Mouse (Mus musculus): ENCODE results near the gene Pkmyt1.

The Pkmyt1 gene

DNA sequence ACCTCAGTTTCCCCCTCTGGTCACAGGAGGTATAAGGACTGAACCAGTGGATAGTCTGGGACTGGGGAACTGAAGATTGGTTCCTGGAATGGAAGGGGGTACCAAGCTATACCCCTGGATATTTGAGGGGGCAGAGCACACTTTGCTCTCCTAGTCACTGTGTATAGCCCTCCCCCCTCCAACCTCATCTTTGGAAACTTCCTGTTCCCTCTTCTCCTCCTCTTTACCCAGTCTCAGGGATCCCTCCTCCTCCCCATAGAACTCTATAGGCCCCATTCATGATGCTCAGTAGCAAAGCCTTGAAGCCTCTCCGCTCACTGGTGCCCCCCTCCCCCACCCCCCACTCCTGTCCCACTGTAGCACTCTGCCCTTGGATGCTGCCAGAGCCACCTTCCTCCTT lies 6.7 kb upstream of the Pkmyt1 start:
- in situ Hi-C loops (cut with MboI, MseI): no loop called here

DNA sequence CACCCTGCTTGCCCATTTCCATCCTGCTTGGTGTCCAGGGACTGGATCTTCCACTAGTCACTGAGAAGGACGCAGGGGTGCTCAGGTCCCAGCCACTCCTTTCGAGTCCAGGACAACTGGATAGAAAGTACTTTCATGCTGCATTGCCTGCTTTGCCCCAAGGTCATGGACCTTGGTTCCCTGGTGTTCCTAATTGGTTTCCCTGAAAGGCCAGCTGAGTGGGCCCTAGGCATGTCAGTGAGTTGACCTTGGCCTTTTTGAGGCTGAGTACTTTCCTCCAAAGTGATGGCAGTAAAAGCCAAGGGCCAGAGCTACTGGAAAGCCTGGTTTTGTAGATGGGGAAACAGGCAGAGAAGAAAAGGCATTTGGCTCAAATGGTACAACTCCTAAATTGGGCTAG lies 4.2 kb upstream of the Pkmyt1 start:
- in situ Hi-C loops (cut with MboI, MseI): no loop called here

DNA sequence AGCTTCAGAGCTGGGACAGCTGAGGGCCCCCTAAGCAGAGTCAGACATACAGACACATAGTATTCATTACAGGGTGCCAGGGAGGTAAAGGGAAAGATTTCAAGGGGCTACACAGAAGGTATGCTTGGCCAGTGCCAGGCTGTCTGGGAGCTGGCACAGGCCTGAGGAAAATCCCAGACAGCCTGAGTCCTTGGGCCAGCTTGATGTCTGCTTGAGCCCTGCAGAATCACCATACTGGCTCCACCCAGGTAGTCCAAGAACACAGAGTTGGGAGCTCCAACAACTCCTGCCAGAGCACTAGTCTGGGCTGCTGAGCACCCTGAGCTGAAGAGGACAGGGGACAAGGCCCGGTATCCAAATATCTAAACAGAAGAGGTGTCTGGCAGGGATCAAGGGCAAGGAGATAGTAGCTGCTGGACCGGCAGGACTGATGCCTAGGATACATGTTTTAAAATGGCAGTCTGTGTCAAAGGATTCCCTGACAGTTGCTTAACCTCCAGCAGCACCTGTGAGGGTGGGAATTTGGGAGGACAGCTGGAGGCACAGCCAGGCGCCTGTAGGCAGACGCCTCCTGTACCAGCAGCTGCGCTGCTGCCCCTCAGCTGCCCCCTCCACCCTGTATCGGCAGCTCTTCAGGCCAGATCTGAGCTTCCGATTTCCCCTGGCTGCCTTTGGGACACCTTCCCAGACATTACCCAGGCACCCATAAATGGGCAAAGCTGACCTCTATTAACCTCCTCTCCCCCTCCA lies 3.6 kb upstream of the Pkmyt1 start, which contains the start of gene 1520401A03Rik:
1520401A03Rik (minus strand) TSS at position 408 of the 750 bp plus-strand sequence.
- in situ Hi-C loops (cut with MboI, MseI): no loop called here

DNA sequence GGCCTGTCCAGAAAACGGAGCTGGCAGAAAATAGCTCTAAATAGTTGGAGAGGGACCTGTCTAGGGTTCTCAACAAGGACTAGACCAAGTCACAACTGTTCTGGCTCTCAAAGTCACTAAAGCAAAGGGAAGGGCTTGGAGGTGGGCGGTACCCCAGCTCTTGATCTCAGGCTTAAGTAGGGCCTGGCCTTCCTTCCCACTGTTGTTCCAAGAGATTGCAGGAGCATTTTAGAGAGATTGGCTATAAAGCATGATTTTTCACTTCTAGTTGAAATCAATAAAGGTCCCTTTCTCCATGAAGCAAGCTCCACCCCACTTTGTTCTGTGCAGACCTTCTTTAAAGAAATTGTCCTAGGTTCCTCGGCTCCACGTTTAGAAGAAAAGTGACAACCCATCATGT lies 659 bp upstream of the Pkmyt1 start:
- in situ Hi-C loops (cut with MboI, MseI): no loop called here

DNA sequence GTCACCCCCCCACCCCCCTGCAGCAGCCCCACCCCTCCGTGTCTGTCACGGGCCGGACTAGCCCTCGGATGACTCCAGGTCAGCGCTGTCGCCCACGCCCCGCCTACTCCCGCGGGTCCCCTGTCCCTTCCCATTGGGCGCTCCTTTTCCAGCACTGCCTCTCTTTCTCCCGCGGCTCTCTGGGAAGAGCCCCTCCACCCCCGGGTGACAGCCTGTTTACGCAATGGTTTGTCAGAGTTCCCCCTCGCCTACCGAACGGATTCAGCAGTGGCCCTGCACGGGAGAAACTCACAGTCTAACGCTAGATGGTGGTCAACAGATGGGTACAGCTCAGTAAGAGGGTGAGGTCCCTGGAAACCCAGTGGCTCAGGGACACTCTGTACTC lies 614 bp downstream of the Pkmyt1 start:
- in situ Hi-C loops (cut with MboI, MseI): no loop called here

DNA sequence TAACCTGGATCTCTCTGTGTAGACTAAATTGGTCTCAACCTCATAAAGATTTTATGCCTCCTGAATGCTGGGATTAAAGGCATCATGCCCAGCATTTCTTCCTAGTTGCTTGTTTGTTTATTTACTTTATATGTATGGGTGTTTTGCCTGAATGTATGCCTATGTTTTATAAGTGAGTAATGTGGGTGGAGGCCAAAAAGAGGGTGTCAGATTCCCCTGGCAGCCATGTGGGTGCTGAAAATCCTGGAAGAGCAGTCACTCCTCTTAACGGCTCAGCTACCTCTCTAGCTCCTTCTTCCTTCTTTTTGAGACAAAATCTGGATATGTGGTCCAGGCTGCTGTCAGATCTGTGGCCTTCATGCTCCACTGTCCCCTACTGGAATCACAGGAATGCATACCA lies 4.3 kb downstream of the Pkmyt1 start:
- in situ Hi-C loops (cut with MboI, MseI): no loop called here

DNA sequence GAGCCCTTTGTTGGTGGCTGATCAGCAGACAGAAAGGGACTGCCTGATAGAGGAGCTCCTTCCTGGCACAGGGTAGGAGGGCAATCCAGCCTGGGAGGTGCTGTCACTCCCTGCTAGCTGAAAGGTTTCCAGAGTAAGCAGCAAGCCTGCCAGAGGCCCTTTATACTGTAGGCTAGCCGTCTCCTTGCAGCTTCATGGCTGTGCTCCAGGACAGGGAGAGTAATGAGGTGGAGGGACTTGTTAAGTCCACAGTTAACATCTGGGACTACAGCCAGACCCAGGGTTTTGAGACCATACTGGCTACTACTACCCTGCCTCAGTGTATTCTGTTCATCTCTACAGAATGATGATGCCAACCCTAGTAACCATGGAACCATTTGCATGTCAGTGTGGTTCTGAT lies 8.2 kb downstream of the Pkmyt1 start:
- in situ Hi-C loops (cut with MboI, MseI): no loop called here

DNA sequence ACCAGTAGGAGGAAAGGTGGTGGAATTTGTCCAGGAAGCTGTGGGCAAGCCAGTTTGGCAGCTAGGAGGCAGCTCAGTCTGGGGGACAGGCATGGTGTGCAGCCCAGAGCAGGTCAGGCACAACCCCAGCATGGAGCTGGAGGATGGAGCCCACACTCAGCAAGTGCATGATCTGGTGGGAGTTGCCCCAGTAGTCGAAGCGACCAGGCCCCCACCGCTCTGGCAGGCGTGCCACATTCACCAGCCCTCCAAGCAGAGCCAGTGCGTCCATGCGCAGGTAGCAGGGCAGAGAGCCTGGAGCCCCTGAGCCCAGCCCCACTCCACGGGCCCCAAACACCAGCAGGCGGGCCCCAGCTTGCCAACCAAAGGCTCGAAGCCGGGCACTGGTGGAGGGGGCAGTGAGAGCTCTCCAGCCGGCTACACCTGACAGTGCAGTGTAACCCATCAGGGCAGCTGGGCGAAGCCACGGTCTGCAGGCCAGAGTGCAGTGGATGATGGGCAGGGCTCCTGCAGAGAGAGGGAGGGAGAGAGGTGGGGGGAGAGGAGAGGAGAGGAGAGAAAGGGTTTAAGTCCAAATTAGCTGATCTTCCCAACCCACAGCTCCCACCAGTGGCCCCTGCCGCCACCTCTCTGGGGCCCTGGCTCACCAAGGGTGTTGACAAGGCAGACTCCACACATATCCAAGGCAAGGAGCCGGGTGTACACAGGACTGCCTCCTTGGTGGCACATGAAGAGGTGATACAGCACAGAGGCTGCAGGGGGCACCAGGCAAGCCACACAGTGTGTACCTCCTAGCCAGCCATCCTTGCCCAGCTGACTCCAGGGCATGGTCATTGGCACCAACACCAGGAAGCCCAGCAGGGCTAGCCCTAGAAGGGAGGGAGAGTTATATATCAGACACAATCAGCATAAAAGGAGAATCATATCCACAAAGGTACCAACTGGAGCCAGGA lies 11.6 kb downstream of the Pkmyt1 start:
- in situ Hi-C loops (cut with MboI, MseI): no loop called here

DNA sequence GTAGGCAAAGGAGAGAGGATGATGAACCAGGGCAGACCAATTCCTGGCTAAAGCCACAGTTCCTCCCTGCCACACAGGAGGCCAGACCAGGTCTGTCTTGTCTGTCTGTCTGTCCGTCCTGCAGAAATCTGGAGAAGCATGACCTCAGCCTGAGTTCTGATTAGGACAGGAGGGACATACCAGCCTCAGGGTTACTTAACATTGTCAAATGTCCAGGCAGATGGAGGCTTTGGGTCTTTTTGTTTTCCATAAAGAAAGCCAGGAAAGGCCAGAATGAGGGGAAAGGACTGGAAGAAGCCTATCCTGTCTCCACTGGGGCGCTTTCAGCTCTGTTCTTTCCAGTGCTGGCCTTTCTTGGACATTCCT lies 12.7 kb downstream of the Pkmyt1 start:
- in situ Hi-C loops (cut with MboI, MseI): no loop called here

DNA sequence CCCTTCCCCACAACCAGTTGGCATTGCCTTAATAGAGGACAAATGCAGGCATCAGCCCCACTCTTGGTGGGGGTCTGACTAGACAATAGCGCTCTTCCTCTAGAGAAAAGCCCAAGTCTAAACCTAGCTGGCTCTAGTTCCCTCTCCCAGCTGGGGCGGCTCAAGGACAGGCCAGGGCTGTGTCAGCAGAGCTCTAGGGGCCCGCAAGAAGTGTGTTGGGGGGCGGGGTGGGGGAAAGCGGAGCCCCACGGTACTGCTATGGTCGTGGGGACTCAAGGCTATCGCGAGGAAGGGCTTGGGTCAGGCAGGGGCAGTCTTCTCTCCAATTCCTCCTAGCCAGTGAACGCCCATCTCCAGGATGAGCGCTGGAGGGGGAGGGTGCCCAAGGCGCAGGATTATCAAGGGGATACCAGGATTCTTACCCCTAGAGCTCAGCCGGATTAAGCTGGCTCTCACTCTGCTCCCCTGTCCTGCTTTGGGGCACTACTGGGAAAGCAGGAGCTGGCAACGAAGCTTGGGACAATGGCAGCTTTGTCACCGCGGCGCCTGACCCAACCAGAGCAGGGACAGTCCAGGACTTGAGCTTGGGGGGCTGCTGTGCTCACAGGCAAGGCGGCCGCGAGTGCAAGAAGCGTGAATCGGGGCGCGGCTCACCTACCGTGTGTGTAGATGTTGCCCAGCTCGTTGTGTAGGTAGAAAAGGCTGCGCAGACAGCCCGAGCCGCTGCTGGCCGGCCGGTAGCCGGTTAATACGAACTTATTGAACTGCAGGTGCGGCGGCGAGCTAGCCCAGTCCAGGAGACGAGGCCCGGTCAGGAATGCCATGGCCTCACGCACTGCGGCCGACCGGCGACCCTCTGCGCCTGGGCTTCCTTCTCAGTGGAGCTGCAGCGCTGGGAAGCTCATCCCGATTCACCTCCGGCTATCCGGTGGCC lies 13.3 kb downstream of the Pkmyt1 start:
- in situ Hi-C loops (cut with MboI, MseI): no loop called here

DNA sequence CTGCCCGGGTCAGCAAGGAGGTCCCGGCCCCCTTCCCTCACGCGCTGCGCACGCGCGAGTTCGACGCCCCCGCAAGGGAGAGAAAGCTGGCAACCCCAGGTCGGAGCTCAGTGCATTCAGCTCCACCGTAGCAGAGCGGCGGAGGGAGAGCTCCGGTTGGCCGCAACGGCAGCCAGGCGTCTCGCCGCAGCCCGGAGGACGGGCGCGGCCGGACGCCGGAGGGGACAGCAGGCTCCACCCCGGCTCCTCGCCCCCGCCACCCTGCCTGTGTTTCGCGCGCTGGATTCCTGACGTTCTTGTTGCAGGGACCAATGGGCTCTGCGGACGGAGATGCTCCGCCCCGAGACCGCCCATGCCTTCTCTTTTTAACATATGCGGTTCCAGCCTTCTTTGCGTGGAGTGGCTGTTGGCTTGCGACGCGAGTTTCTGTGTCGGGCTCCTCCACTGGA lies 14.0 kb downstream of the Pkmyt1 start:
- in situ Hi-C loops (cut with MboI, MseI): no loop called here

DNA sequence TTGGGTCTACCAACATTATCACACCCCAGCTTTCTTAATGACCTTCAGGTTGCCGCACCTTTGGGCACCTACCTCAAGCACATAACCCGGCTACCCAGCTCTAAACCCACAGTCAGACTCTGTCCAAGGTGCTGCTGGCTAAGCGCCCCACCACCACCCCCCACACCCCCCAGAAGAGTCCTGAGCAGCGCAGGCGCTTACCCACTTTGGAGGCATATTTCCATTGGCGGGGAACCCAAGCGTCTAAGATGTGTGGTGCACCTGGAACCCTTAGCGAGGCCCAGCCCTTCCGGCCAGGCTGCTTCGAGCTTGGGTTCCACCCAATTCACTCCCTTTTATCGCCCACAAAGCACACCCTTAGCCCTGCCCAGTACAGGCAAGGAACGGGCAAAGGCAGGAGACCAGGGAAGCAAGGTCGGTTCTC lies 14.5 kb downstream of the Pkmyt1 start, which contains the start of gene Paqr4:
Paqr4 (minus strand) TSS at position 270 of the 424 bp plus-strand sequence.
- in situ Hi-C loops (cut with MboI, MseI): no loop called here

DNA sequence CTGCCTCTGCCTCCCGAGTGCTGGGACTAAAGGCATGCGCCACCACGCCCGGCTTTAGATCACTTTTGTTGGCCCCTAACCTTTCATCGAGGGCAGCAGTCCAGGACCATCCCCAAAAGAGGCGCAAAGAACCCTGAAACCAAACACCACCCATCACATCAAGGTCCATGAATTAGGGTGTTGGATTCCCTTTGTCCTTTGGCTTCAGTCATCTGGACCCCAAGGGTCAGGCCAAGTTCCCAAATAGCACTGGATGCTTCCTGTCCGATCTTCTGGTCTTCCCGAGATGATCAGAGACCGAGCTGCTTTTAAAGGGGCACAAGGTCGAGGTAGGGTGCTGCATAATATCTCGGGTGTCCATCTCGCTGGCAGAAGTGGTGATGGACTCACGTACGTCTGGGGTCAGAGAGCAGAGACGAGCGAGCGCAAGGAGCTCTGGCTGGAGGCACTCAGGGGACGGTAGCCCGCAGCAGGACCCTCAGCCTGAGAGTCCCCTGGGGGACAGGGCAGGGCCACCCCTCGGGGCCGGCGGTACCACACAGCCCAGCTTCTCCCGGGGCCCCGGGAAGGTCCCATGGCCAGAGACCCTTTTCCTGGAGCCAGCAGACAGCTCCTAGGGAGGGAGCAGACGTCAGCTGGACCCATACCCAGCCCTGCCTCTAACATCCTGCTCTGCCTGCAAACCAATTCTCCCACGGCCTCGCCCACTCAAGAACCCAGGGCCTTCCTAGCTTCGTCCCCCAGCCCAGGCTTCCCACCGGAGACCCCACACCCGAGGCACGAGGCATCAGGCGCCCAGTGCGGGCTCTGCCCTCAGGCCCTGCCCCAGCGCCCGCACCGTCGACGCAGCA lies 15.4 kb downstream of the Pkmyt1 start:
- in situ Hi-C loops (cut with MboI, MseI): no loop called here

DNA sequence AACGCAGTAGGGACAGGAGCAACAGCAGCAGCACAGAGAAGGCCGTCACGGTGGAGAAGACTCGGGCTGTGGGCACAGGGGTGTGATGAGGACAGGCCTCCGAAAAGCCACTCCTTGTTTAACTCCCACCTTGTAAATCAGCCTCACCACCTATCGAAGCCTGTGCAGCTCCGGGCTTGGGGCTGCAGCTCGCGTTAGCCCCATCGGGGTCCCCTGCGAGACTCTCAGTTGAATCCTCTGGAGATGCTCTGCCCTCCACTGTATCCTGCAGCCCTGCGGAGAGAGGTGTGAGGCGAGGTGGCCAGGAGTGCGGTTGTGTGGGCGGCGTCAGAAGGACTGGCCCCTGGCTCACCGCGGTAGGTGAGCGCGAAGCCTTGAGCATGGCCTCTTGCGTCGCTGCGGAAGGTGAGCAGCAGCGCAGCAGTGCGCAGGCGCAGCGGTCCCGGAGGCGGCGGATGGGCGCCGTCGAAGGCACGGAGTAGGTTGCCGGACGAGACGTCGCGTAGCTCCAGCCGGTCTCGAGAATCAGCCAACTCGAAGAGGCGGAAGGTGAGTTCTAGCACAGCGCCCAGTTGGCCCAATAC lies 16.2 kb downstream of the Pkmyt1 start:
- in situ Hi-C loops (cut with MboI, MseI): no loop called here

DNA sequence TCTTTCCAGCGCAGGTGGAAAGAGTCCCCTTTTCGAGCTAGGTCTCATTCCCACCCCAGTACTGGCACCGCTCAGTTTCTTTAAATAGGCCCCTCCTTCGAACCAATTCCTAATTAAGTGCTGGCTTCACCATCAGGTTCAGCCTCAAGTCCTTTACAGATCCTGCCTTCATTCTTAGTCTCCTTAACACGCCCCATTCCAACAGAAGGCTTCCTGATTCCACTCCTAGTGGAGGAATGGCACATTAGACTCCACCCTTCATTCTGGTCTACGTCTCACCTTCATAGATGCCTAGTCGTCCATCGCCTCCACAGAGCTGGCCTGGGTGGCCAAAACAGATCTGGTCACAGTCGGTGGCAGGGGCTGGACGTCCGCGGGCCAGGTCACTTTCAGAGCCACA lies 16.8 kb downstream of the Pkmyt1 start:
- in situ Hi-C loops (cut with MboI, MseI): no loop called here

DNA sequence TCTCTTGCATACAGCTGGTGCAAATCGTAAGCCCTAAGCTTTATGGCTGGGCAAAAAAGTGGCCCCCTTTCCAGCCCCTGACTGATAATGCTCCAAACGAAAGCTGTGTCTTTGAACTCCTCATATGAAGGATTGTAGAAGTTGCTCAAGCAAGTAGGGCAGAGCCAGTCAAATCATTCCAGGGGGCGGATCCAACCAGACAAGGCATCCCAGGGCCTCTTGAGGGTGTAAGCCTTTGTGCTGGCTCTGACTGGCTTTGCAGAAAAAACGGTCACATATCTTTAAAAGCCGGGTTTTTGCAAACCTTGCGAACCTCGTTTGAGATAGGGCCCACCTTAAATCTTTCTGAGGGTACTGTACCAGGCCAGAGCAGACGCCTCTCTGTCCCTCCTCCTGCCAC lies 17.9 kb downstream of the Pkmyt1 start:
- in situ Hi-C loops (cut with MboI, MseI): no loop called here

DNA sequence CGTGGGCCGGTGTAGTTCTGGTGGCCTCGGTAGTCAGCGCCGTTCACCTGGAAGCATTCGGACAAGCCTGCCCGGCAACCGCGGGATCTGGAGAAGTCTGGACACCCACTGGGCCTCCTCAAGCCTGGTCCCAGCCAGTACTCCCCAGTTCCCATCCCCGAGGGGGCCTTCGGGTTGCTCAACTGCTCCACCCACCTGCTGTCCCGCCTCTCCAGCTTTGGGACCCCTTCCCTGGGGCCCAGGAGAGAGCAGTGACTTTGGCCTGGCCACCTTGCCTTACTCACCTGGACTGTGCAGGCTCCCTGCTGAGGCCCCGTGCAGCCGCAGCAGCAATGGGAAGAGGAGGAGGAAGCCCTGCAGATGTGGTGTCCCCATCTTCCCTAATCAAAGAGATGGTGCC lies 18.5 kb downstream of the Pkmyt1 start:
- in situ Hi-C loops (cut with MboI, MseI): no loop called here

DNA sequence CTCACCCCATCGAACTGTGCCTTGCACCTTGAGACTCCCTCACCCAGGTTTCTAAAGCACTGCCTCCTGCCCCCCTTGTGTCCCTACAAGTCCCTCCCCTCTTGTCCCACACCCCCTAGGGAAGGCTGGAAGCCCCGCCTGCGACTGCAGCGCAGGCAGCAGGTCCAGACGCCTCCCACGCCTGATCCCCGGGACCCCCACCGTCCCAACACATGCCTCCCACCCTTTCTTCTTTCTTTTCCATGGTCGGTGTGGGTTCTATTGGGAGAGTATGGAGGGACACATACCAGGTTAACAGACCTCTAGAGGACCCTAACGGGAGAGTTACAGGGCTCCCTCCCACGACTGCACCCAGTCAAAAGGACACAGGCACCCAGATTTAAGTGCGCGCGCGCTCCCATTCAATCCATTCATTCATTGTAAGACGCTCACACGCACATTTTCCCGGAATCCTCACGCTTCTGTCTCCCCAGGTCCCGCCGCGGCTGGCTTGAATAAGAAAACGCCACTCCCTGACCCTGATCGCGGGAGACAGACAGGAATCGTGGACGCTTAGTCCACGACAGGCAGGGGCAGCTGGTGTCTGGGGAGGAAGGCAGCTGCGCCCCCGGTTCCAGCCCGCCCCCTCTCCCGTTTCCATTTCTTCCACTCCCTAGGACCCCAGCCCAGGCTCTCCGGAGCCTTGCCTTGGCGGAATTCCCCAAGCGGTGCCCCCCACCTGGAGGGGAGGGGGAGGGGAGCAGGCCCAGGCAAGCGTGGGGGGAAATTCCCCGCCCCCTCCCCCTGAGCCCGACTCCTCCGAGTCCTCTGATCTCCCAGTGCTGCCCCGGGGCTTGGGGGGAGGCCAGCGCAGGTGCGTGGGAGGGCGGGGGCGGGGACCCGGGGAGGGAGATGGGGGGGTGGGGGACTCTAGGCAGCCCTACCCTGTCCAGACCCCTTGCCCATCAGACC lies 19.4 kb downstream of the Pkmyt1 start, which contains the start of gene Kremen2:
Kremen2 (minus strand) TSS at position 533 of the 951 bp plus-strand sequence.
- in situ Hi-C loops (cut with MboI, MseI): no loop called here

DNA sequence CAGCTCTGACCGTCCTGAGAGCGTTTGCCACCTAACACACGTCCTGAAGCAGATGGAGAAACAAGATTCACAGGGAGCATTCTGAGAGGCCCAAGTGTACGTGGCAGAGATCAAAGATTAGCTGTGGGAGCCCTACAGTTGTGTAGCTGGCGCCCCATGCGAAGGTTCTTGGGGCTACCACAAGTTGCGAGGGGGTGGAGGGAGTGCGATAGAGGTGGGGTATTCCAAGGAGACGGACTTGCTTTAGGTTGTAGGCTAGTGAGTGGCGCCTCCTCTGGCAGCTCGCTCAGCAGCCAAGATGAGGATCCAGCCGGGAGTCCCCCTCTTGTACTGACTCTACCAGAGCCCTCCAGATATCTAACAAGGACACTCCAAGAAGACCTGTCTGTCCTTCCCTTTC lies 20.2 kb downstream of the Pkmyt1 start:
- in situ Hi-C loops (cut with MboI, MseI): no loop called here

All from T-helper 1 cell (primary cell).